Mouse (Mus musculus) bone marrow, adult 2 months (tissue): Measurements from ENCODE around the gene Hectd2. TPM values are rescaled to one million over a fixed set of nuclear protein-coding genes. Genes with fewer than 3 reads are reported as not detected.

Experiments
- H3K27ac ChIP-seq: fragments of 200-500 bp; 2 replicates; pipeline ENCODE4 v1.5.1; 2012; ENCODE audit warnings: low read depth, mild to moderate bottlenecking, control low read depth, inconsistent platforms, low read length; ENCODE audit not compliant: control insufficient read depth, poor library complexity, insufficient read depth
- H3K4me1 ChIP-seq: fragments of 200-500 bp; 2 replicates; pipeline ENCODE4 v1.6.1; 2011; ENCODE audit warnings: low read length; ENCODE audit not compliant: control insufficient read depth, insufficient read depth
- H3K4me3 ChIP-seq: fragments of 200-500 bp; replicated peaks from 2 replicates; pipeline ENCODE3; 2011; ENCODE audit warnings: mild to moderate bottlenecking, low read depth, low read length, control low read depth; ENCODE audit not compliant: control insufficient read depth
- CTCF ChIP-seq: fragments of 200-500 bp; IDR thresholded peaks from 2 replicates; pipeline ENCODE4 v1.5.1; 2011; ENCODE audit warnings: low read length, control low read depth; ENCODE audit not compliant: control insufficient read depth, insufficient read depth
- POLR2A ChIP-seq: fragments of 200-500 bp; IDR thresholded peaks from 2 replicates; pipeline ENCODE4 v1.6.1; 2011; ENCODE audit warnings: low read depth, mild to moderate bottlenecking, control low read depth, low read length, borderline replicate concordance; ENCODE audit not compliant: control insufficient read depth
- WGBS: fragments of 180-500 bp; shearing (Covaris S2); methylation state at CpG from one replicate; pipeline ENCODE4 v1.1.7; 2018; 5-methylcytosine and 5-hydroxymethylcytosine counted together
- polyA plus RNA-seq: library from polyadenylated mRNA; stranded (reverse); fragments of >200 nt; gene quantifications from 2 replicates; pipeline ENCODE4 v1.2.4, GENCODE M21; 2011; ENCODE audit warnings: low replicate concordance; ENCODE audit not compliant: missing spikeins, insufficient read depth, insufficient read length

Hectd2 gene
- polyA plus RNA-seq, 1 experiment, result 0.87 TPM

GRCm38 (mm10) chr19:36645308-36645889 lies 91.0 kb downstream of the Hectd2 start:
- TF ChIP-seq CTCF (no peak), POLR2A (no peak)
- no peak overlapping the region for H3K4me3 ChIP-seq
- no peak overlapping the region for H3K27ac ChIP-seq
- WGBS, result 78% methylated on average over 6 of the region's 6 CpGs
- H3K4me1 ChIP-seq, result no peaks in the 10 kb centered on the region

- Histone ChIP-seq H3K4me3 (no peak overlapping the region), H3K4me1 (no peaks in the 10 kb centered on the region), H3K27ac (no peak overlapping the region)
- no peak for TF ChIP-seq POLR2A
- 66% methylated on average over 7 of the region's 7 CpGs for WGBS
Measured at GRCm38 (mm10) chr19:36646132-36646828, 91.8 kb downstream of the Hectd2 start.

GRCm38 (mm10) chr19:36652686-36653085 lies 98.2 kb downstream of the Hectd2 start:
- Histone ChIP-seq H3K4me1 (no peaks in the 10 kb centered on the region), H3K4me3 (no peak overlapping the region), H3K27ac (no peak overlapping the region)
- TF ChIP-seq CTCF, result no peak
- TF ChIP-seq POLR2A, result no peak
- whole genome bisulfite sequencing, result 78% methylated on average over 1 of the region's 1 CpGs

GRCm38 (mm10) chr19:36662734-36663133 lies 108.3 kb downstream of the Hectd2 start:
- no peak overlapping the region for H3K4me3 ChIP-seq
- no peaks in the 10 kb centered on the region for H3K4me1 ChIP-seq
- H3K27ac ChIP-seq, result no peak overlapping the region
- TF ChIP-seq POLR2A (no peak), CTCF (no peak)
- 85% methylated on average over 1 of the region's 1 CpGs for WGBS

- H3K4me1 ChIP-seq, result no peaks in the 10 kb centered on the region
- H3K4me3 ChIP-seq, result no peak overlapping the region
- 64% methylated on average over 2 of the region's 2 CpGs for WGBS
- no peak overlapping the region for H3K27ac ChIP-seq
- no peak for TF ChIP-seq POLR2A
- no peak for TF ChIP-seq CTCF
Measured at GRCm38 (mm10) chr19:36663918-36664317, 109.5 kb downstream of the Hectd2 start.

- no peak for TF ChIP-seq POLR2A
- TF ChIP-seq CTCF, result no peak
- WGBS, result 75% methylated on average over 6 of the region's 6 CpGs
Measured at GRCm38 (mm10) chr19:36664417-36664816, 110.0 kb downstream of the Hectd2 start.

GRCm38 (mm10) chr19:36665206-36665605 lies 110.8 kb downstream of the Hectd2 start:
- TF ChIP-seq POLR2A (no peak), CTCF (no peak)
- no peak overlapping the region for H3K27ac ChIP-seq
- 84% methylated on average over 7 of the region's 7 CpGs for WGBS
- no peak overlapping the region for H3K4me3 ChIP-seq
- H3K4me1 ChIP-seq, result no peaks in the 10 kb centered on the region

More at GRCm38 (mm10) chr19:36664417-36664816, 110.0 kb downstream of the Hectd2 start:
- Histone ChIP-seq H3K27ac (no peak overlapping the region), H3K4me3 (no peak overlapping the region), H3K4me1 (no peaks in the 10 kb centered on the region)

- Histone ChIP-seq H3K4me1 (no peaks in the 10 kb centered on the region), H3K4me3 (no peak overlapping the region), H3K27ac (no peak overlapping the region)
- WGBS, result 69% methylated on average over 5 of the region's 5 CpGs
- TF ChIP-seq CTCF (no peak), POLR2A (no peak)
Measured at GRCm38 (mm10) chr19:36665641-36666040, 111.2 kb downstream of the Hectd2 start.
